Mouse (Mus musculus) right cerebral cortex, adult 18-20 months (tissue): ENCODE data around the gene Hmgcr.

Experiments used
- DNase-seq: peaks from one replicate; pipeline ENCODE4 v3.0.0; 2022; ENCODE audit warnings: mixed read lengths

Gene Hmgcr

GRCm38 (mm10) chr13:96670406-96671077, at the start of gene Hmgcr:
Hmgcr (minus strand) TSS chr13:96670936.
- DNase-seq, result peak; percentile 100

- no peak for DNase-seq
Observed at GRCm38 (mm10) chr13:96720003-96720402, 49.3 kb upstream of the Hmgcr start.

GRCm38 (mm10) chr13:96717821-96718220, 47.1 kb upstream of the Hmgcr start:
- no peak for DNase-seq

- DNase-seq, result no peak
Observed at GRCm38 (mm10) chr13:96716311-96716710, 45.6 kb upstream of the Hmgcr start.

- DNase-seq, result no peak
Observed at GRCm38 (mm10) chr13:96709269-96710233, 38.8 kb upstream of the Hmgcr start.

- no peak for DNase-seq
Observed at GRCm38 (mm10) chr13:96702567-96703278, 32.0 kb upstream of the Hmgcr start.

- DNase-seq, result no peak
Observed at GRCm38 (mm10) chr13:96697805-96698586, 27.3 kb upstream of the Hmgcr start.

- DNase-seq, result no peak
Observed at GRCm38 (mm10) chr13:96695428-96695827, 24.7 kb upstream of the Hmgcr start.

GRCm38 (mm10) chr13:96689901-96690300, 19.2 kb upstream of the Hmgcr start:
- no peak for DNase-seq

- peak; percentile 58 for DNase-seq
Observed at GRCm38 (mm10) chr13:96687261-96687660, 16.5 kb upstream of the Hmgcr start.

GRCm38 (mm10) chr13:96684779-96685178, 14.0 kb upstream of the Hmgcr start:
- peak; percentile 72 for DNase-seq

GRCm38 (mm10) chr13:96681088-96681620, 10.4 kb upstream of the Hmgcr start:
- no peak for DNase-seq

GRCm38 (mm10) chr13:96680163-96681087, 9.7 kb upstream of the Hmgcr start:
- DNase-seq, result peak; percentile 68

GRCm38 (mm10) chr13:96678616-96679015, 7.9 kb upstream of the Hmgcr start:
- no peak for DNase-seq

GRCm38 (mm10) chr13:96677071-96677470, 6.3 kb upstream of the Hmgcr start:
- DNase-seq, result no peak

GRCm38 (mm10) chr13:96675756-96676155, 5.0 kb upstream of the Hmgcr start:
- DNase-seq, result no peak

GRCm38 (mm10) chr13:96673817-96674216, 3.1 kb upstream of the Hmgcr start:
- DNase-seq, result no peak

GRCm38 (mm10) chr13:96672276-96672675, 1.5 kb upstream of the Hmgcr start:
- no peak for DNase-seq

GRCm38 (mm10) chr13:96671906-96672234, 1.1 kb upstream of the Hmgcr start:
- no peak for DNase-seq

- DNase-seq, result no peak
Observed at GRCm38 (mm10) chr13:96671078-96671905, 556 bp upstream of the Hmgcr start.
